Mouse (Mus musculus) urinary bladder, adult 2 months (tissue): ENCODE results near the gene Fbln2. TPM values are rescaled to one million over a fixed set of nuclear protein-coding genes. Genes with fewer than 3 reads are reported as not detected.

Source experiments
- polyA plus RNA-seq: library from polyadenylated mRNA; depleted of rRNA; stranded (reverse); fragments of >200 nt; gene quantifications from 2 replicates; pipeline ENCODE4 v1.2.3, GENCODE M21; 2012; rRNA removed

Fbln2 gene
- polyA plus RNA-seq, 1 experiment = 60.4 TPM

Other genes with a start within 250 kb of the Fbln2 start
- 48.8 and 76.1 TPM in 2 replicates for gene Iqsec1, start 223.8 kb upstream of the Fbln2 start, polyA plus RNA-seq
- 1.3 and 2.8 TPM in 2 replicates for gene Nup210, start 95.6 kb upstream of the Fbln2 start, polyA plus RNA-seq
- 24.2 and 26.6 TPM in 2 replicates for gene Hdac11, start 55.8 kb upstream of the Fbln2 start, polyA plus RNA-seq
- gene Wnt7a, start 198.9 kb downstream of the Fbln2 start, polyA plus RNA-seq = not detected in 2 replicates